Mouse (Mus musculus) lung, embryonic 14.5 days (tissue): Measurements from ENCODE around the gene Prpf4b. TPM values are rescaled to one million over a fixed set of nuclear protein-coding genes. Genes with fewer than 3 reads are reported as not detected.
"Not testable (repeated sequence)": the region's sequence is repeated elsewhere in the genome, so short reads cannot be mapped to it uniquely, and the experiment has no call there.

Source experiments
- ATAC-seq: fragments of 200-750 bp; cut with Nextera tagmentation; 2 replicates; pipeline ENCODE4 v1.8.0; 2017; ENCODE audit warnings: mild to moderate bottlenecking, moderate TSS enrichment, moderate library complexity; ENCODE audit not compliant: insufficient read depth
- DNase-seq: peaks from one replicate; pipeline ENCODE4 v3.0.0-alpha.2; 2015
- H3K27ac ChIP-seq: fragments of 300-500 bp; sonication (generic); 2 replicates; pipeline ENCODE4 v1.5.1; 2014; ENCODE audit warnings: low read depth, mild to moderate bottlenecking, moderate library complexity
- H3K27me3 ChIP-seq: fragments of 300-500 bp; sonication (generic); 2 replicates; pipeline ENCODE4 v1.6.1; 2014; ENCODE audit warnings: low read length, control low read depth; ENCODE audit not compliant: insufficient read depth
- H3K36me3 ChIP-seq: fragments of 300-500 bp; sonication (generic); 2 replicates; pipeline ENCODE4 v1.6.1; 2014; ENCODE audit warnings: control low read depth; ENCODE audit not compliant: insufficient read depth
- H3K4me1 ChIP-seq: fragments of 300-500 bp; sonication (generic); 2 replicates; pipeline ENCODE4 v1.6.1; 2014; ENCODE audit warnings: antibody characterized with exemption, control low read depth; ENCODE audit not compliant: insufficient read depth
- H3K4me2 ChIP-seq: fragments of 300-500 bp; sonication (generic); 2 replicates; pipeline ENCODE4 v1.6.1; 2014; ENCODE audit warnings: mild to moderate bottlenecking
- H3K4me3 ChIP-seq: fragments of 300-500 bp; sonication (generic); 2 replicates; pipeline ENCODE4 v1.5.1; 2014; ENCODE audit warnings: low read depth, low read length
- H3K9ac ChIP-seq: fragments of 300-500 bp; sonication (generic); 2 replicates; pipeline ENCODE4 v1.6.1; 2014
- H3K9me3 ChIP-seq: fragments of 300-500 bp; sonication (generic); 2 replicates; pipeline ENCODE4 v1.6.1; 2016; ENCODE audit warnings: low read depth, low read length, control low read depth
- CTCF ChIP-seq: IDR thresholded peaks from 2 replicates; pipeline ENCODE4 v1.5.1; 2016; ENCODE audit warnings: antibody characterized with exemption, low read depth
- WGBS: fragments of 180-500 bp; shearing (Covaris S2); extraction: QIAGEN DNeasy Blood & Tissue Kit; methylation state at CpG from one replicate; pipeline ENCODE4 v1.1.7; 2014; 5-methylcytosine and 5-hydroxymethylcytosine counted together
- polyA plus RNA-seq: library from polyadenylated mRNA; unstranded; fragments of >200 nt; fragmentation: Nextera tagmentation; extraction: Ambion mirVana; gene quantifications from 2 replicates; pipeline ENCODE4 v1.2.1, GENCODE M21; 2014

The Prpf4b gene
- polyA plus RNA-seq, 1 experiment from 2014 or later: 81.3 TPM

DNA sequence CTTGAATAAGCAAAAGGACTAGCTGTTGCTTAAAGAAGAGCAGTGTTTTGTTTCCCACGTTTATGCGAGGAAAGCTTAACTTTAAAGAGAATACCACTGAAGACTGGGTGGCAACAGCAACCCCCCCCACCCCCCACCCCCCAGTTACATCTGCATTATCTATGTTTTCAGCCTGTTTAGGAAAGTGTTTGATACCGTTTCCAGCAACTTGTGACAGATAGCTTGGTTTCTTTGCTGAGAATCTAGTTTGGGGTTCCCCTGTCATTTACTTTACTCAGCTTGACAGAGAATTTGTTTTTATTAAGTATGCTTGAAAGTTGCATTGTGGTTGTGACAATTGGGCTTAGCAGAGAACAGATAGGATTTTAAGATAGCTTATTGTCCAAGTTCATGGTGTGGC is 1.4 kb downstream of the Prpf4b start:
- Histone ChIP-seq H3K36me3 (peaks cover 9% of the 10 kb centered on the region; the same call in 1 of the 2 replicates), H3K4me2 (peak overlapping the region; percentile 89), H3K27ac (no peak overlapping the region), H3K9me3 (no peaks in the 10 kb centered on the region), H3K27me3 (no peaks in the 10 kb centered on the region), H3K4me3 (peak overlapping the region; percentile 97), H3K4me1 (peaks cover 3% of the 10 kb centered on the region), H3K9ac (peak overlapping the region; percentile 98)
- no peak for ATAC-seq
- TF ChIP-seq CTCF: no peak
- 5% methylated on average over 3 of the region's 3 CpGs for WGBS
- DNase-seq: no peak

GRCm38 (mm10) chr13:34892871-34893270 is 17.8 kb downstream of the Prpf4b start:
- H3K36me3 ChIP-seq: peaks cover 93% of the 10 kb centered on the region
- H3K27ac ChIP-seq: no peak overlapping the region
- WGBS: 84% methylated on average over 1 of the region's 1 CpGs
- ATAC-seq: no peak
- no peak for DNase-seq
- H3K4me1 ChIP-seq: no peaks in the 10 kb centered on the region
- no peaks in the 10 kb centered on the region for H3K9me3 ChIP-seq
- no peak for TF ChIP-seq CTCF
- no peak overlapping the region for H3K9ac ChIP-seq
- no peaks in the 10 kb centered on the region for H3K27me3 ChIP-seq
- no peak overlapping the region for H3K4me3 ChIP-seq
- no peak overlapping the region for H3K4me2 ChIP-seq

DNA sequence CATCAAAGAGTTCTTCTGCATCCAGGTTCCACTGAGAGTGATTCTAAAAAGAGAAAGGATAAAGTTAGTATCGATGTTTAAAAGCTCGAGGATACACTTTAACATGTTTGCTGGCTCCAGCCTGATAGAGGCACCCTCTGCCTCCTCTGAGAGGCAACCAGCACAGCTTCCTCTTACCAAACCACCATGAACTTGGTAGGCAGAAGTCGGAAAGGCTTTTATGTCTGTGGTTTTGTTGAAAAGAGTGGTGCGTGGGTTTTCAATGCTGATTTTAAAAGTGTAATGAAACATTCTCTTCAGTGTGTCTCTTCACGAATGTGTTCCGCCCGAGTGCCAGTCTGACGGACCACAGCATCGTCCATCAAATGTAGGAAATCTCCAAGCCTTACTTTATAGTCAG is 39.5 kb downstream of the Prpf4b start:
- TF ChIP-seq CTCF: no peak
- Histone ChIP-seq H3K4me1 (no peaks in the 10 kb centered on the region), H3K4me3 (no peak overlapping the region), H3K27ac (no peak overlapping the region), H3K4me2 (no peak overlapping the region), H3K36me3 (no peaks in the 10 kb centered on the region), H3K27me3 (no peaks in the 10 kb centered on the region), H3K9ac (no peak overlapping the region), H3K9me3 (no peaks in the 10 kb centered on the region)
- 78% methylated on average over 9 of the region's 9 CpGs for WGBS
- DNase-seq: no peak
- no peak for ATAC-seq

- no peaks in the 10 kb centered on the region for H3K27me3 ChIP-seq
- no peaks in the 10 kb centered on the region for H3K4me1 ChIP-seq
- no peak for TF ChIP-seq CTCF
- H3K36me3 ChIP-seq: no peaks in the 10 kb centered on the region
- no peak overlapping the region for H3K27ac ChIP-seq
- peak overlapping the region; percentile 22 for H3K4me3 ChIP-seq
- WGBS: 23% methylated on average over 29 of the region's 37 CpGs
- peak; percentile 57 for DNase-seq
- ATAC-seq: peak; percentile 62
- H3K4me2 ChIP-seq: peak overlapping the region; percentile 66
- H3K9ac ChIP-seq: peak overlapping the region; percentile 32; the same call in 1 of the 2 replicates
- no peaks in the 10 kb centered on the region for H3K9me3 ChIP-seq
Observed at GRCm38 (mm10) chr13:34916520-34917167, 41.5 kb downstream of the Prpf4b start.

- Histone ChIP-seq H3K4me1 (no peaks in the 10 kb centered on the region), H3K4me3 (no peak within 1 kb of the TSS), H3K9me3 (no peaks in the 10 kb centered on the region), H3K4me2 (no peak within 1 kb of the TSS), H3K36me3 (no peaks in the 10 kb centered on the region), H3K27me3 (no peaks in the 10 kb centered on the region), H3K27ac (no peak within 1 kb of the TSS), H3K9ac (no peak within 1 kb of the TSS)
- DNase-seq: no peak
- no peak for ATAC-seq
- WGBS: 71% methylated on average over 4 of the region's 4 CpGs
- no peak for TF ChIP-seq CTCF
Observed at GRCm38 (mm10) chr13:34924210-34924609, 49.1 kb downstream of the Prpf4b start, which contains the start of the genes Fam217a and 4933417A18Rik. Fam217a (minus strand) TSS chr13:34924310. 4933417A18Rik (plus strand) TSS chr13:34924409.

DNA sequence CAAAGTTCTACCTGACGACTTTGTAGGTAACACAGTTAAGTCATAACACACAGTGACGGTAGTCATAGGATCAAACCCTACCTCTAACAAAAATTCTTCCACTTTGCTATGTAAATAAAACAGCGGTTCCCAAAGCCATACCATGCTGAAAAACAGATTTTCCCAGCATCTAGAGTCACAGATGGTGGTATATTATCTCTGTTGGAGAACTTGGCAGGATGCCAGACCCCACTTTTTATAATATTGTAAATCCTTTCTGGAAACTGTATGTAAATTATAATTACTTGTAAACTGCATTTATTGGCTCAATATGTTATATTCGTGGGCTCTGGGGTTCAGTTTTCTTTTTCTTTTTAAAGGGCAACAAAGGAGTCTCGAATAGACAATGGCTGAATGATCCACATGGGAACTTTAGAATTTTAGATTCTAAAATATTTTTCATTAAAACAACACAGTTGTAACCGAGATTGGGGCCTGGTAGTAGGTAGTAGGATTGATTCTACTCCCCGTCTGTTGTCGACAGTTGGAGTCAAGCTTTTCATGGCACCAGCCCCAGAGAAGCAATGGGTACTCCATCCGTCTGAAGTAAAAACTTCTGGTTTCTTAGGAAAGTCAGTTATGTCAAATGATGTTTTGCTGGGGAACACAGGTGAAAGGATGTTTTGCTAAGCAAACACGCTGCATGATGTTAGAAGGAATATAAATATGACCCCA is 60.0 kb downstream of the Prpf4b start:
- WGBS: 63% methylated on average over 10 of the region's 10 CpGs
- no peaks in the 10 kb centered on the region for H3K9me3 ChIP-seq

GRCm38 (mm10) chr13:34942370-34942769 is 67.3 kb downstream of the Prpf4b start:
- Histone ChIP-seq H3K9ac (no peak overlapping the region), H3K9me3 (no peaks in the 10 kb centered on the region), H3K27me3 (no peaks in the 10 kb centered on the region), H3K27ac (no peak overlapping the region), H3K4me1 (no peaks in the 10 kb centered on the region), H3K4me2 (no peak overlapping the region), H3K36me3 (no peaks in the 10 kb centered on the region), H3K4me3 (no peak overlapping the region)
- no peak for DNase-seq
- no peak for TF ChIP-seq CTCF
- ATAC-seq: no peak

More for the DNA sequence above, 60.0 kb downstream of the Prpf4b start:
- H3K4me3 ChIP-seq: no peak overlapping the region
- peak; percentile 67 for DNase-seq
- ATAC-seq: no peak
- no peak overlapping the region for H3K4me2 ChIP-seq
- H3K27ac ChIP-seq: no peak overlapping the region
- H3K4me1 ChIP-seq: no peaks in the 10 kb centered on the region
- no peaks in the 10 kb centered on the region for H3K27me3 ChIP-seq
- no peak for TF ChIP-seq CTCF
- no peaks in the 10 kb centered on the region for H3K36me3 ChIP-seq
- no peak overlapping the region for H3K9ac ChIP-seq

GRCm38 (mm10) chr13:34951437-34951836 is 76.3 kb downstream of the Prpf4b start:
- not testable (repeated sequence) for H3K27ac ChIP-seq, H3K4me1 ChIP-seq, ATAC-seq, H3K9me3 ChIP-seq, H3K27me3 ChIP-seq, H3K4me2 ChIP-seq, H3K4me3 ChIP-seq, H3K36me3 ChIP-seq, DNase-seq, H3K9ac ChIP-seq
- WGBS: 84% methylated on average over 2 of the region's 2 CpGs
